Mouse (Mus musculus) inflammation-experienced regulatory T-cells, adult 6 months (primary cell): Measurements from ENCODE around the gene Olfml3. TPM values are rescaled to one million over a fixed set of nuclear protein-coding genes. Genes with fewer than 3 reads are reported as not detected.

Experiments
- ATAC-seq: one replicate; pipeline ENCODE4 v1.8.0; 2017
- polyA plus RNA-seq, 3 experiments: library from polyadenylated mRNA; unstranded; fragments of 100-300 nt; shearing (Covaris generic); gene quantifications; one replicate each; pipeline ENCODE4 v1.2.1; 2017

Gene Olfml3
- under 1 TPM; 0.20 to 0.93 (median 0.50) TPM for polyA plus RNA-seq

- peak; percentile 77 for ATAC-seq
These were observed at the start of gene Olfml3 for GRCm38 (mm10) chr3:103737778-103738571. Gene Olfml3, minus strand, starts transcription at chr3:103738001.

GRCm38 (mm10) chr3:103787225-103787624 lies 49.4 kb upstream of the Olfml3 start:
- ATAC-seq, result no peak

- ATAC-seq, result no peak
These were observed 45.2 kb upstream of the Olfml3 start for GRCm38 (mm10) chr3:103782844-103783609.

GRCm38 (mm10) chr3:103780777-103781176 lies 43.0 kb upstream of the Olfml3 start:
- ATAC-seq, result peak; percentile 71

GRCm38 (mm10) chr3:103780271-103780670 lies 42.5 kb upstream of the Olfml3 start:
- no peak for ATAC-seq

- ATAC-seq, result no peak
These were observed 41.4 kb upstream of the Olfml3 start for GRCm38 (mm10) chr3:103779183-103779582.

- no peak for ATAC-seq
These were observed 40.9 kb upstream of the Olfml3 start for GRCm38 (mm10) chr3:103778660-103779059.

GRCm38 (mm10) chr3:103777940-103778339 lies 40.1 kb upstream of the Olfml3 start:
- no peak for ATAC-seq

- ATAC-seq, result no peak
These were observed 36.2 kb upstream of the Olfml3 start for GRCm38 (mm10) chr3:103774009-103774408.

- ATAC-seq, result peak; percentile 2
These were observed 35.7 kb upstream of the Olfml3 start for GRCm38 (mm10) chr3:103773508-103773907.

- peak; percentile 83 for ATAC-seq
These were observed 35.0 kb upstream of the Olfml3 start for GRCm38 (mm10) chr3:103772846-103773245.

GRCm38 (mm10) chr3:103771531-103772130 lies 33.8 kb upstream of the Olfml3 start:
- ATAC-seq, result no peak

- no peak for ATAC-seq
These were observed 29.0 kb upstream of the Olfml3 start for GRCm38 (mm10) chr3:103766789-103767188.

- ATAC-seq, result no peak
These were observed 21.6 kb upstream of the Olfml3 start for GRCm38 (mm10) chr3:103759261-103759970.

GRCm38 (mm10) chr3:103758456-103758855 lies 20.7 kb upstream of the Olfml3 start:
- no peak for ATAC-seq

- no peak for ATAC-seq
These were observed 19.1 kb upstream of the Olfml3 start for GRCm38 (mm10) chr3:103756920-103757319.

- no peak for ATAC-seq
These were observed 17.6 kb upstream of the Olfml3 start for GRCm38 (mm10) chr3:103755351-103755750.

GRCm38 (mm10) chr3:103751558-103751957 lies 13.8 kb upstream of the Olfml3 start:
- no peak for ATAC-seq

GRCm38 (mm10) chr3:103746711-103747110 lies 8.9 kb upstream of the Olfml3 start:
- no peak for ATAC-seq

- no peak for ATAC-seq
These were observed 7.4 kb upstream of the Olfml3 start for GRCm38 (mm10) chr3:103745001-103745770.

GRCm38 (mm10) chr3:103743208-103743607 lies 5.4 kb upstream of the Olfml3 start:
- ATAC-seq, result no peak

- ATAC-seq, result no peak
These were observed 2.5 kb upstream of the Olfml3 start for GRCm38 (mm10) chr3:103740342-103740741.
